In genomic region chr11:74429798-74430529, GRCm38 (mm10) we compare ENCODE assay signal across 22 mouse cellular contexts.
A peak's percentile ranks its signal among the peaks of the same experiment; 100 is the strongest.
DNase-seq lines count a peak whose midpoint lies in the region; ATAC-seq lines count a peak whose summit lies in the region.
"Had no signal": no experiment of that assay in that cellular context is flagged by ENCODE, and none has a peak within 500 bp of the region (broad histone marks: within the 10 kb centered on the region; RNA-seq: fewer than 3 reads in every experiment).

No protein-coding gene starts in this region.

- no peak overlapping the region for H3K9ac ChIP-seq in hindbrain, embryonic 13.5 days
- no peak overlapping the region for H3K9ac ChIP-seq in hindbrain, embryonic 16.5 days (ENCODE audit: low read depth, low read length)
- no peak overlapping the region for H3K9ac ChIP-seq in midbrain, embryonic 11.5 days (ENCODE audit: low read length)
- no peak overlapping the region for H3K9ac ChIP-seq in neural tube, embryonic 13.5 days
- H3K9ac ChIP-seq: embryonic facial prominence, embryonic 15.5 days; forebrain, embryonic 15.5 days; heart, embryonic 13.5 days had no signal

- DNase-seq in midbrain, embryonic 11.5 days (ENCODE audit: low spot score, missing footprints) = peak; percentile 87
- DNase-seq in midbrain, embryonic 10.5 days (ENCODE audit: low spot score) = no peak
- DNase-seq in neural tube, embryonic 10.5 days (ENCODE audit: extremely low spot score, low spot score) = no peak
- DNase-seq in cerebellum, postnatal 25 days = no peak
- DNase-seq: adrenal gland, postnatal 14 days; cerebellum, adult 2 months; cerebellum, postnatal 10 days; embryo, embryonic 11 days; gastrocnemius, postnatal 36 days; heart, postnatal 36 days had no signal

- no peaks in the 10 kb centered on the region for H3K27me3 ChIP-seq in hindbrain, embryonic 13.5 days
- H3K27me3 ChIP-seq in hindbrain, embryonic 16.5 days (replicated peaks; ENCODE audit: control insufficient read depth, insufficient read depth, low read length) = no peaks in the 10 kb centered on the region
- no peaks in the 10 kb centered on the region for H3K27me3 ChIP-seq in midbrain, embryonic 11.5 days (ENCODE audit: control insufficient read depth, insufficient read depth, low read length)
- H3K27me3 ChIP-seq in midbrain, embryonic 10.5 days (ENCODE audit: low read depth, poor library complexity, severe bottlenecking) = no peaks in the 10 kb centered on the region
- no peaks in the 10 kb centered on the region for H3K27me3 ChIP-seq in neural tube, embryonic 13.5 days
- H3K27me3 ChIP-seq: CH12.LX; embryonic facial prominence, embryonic 15.5 days; forebrain, embryonic 15.5 days; heart, embryonic 13.5 days; Patski had no signal

- H3K4me2 ChIP-seq in hindbrain, embryonic 13.5 days = no peak overlapping the region
- no peak overlapping the region for H3K4me2 ChIP-seq in hindbrain, embryonic 16.5 days (ENCODE audit: low read length)
- H3K4me2 ChIP-seq in midbrain, embryonic 11.5 days = no peak overlapping the region; the same call in 1 of the 2 replicates
- H3K4me2 ChIP-seq in neural tube, embryonic 13.5 days = no peak overlapping the region
- H3K4me2 ChIP-seq: embryonic facial prominence, embryonic 15.5 days; forebrain, embryonic 15.5 days; heart, embryonic 13.5 days had no signal

- H3K27ac ChIP-seq in hindbrain, embryonic 13.5 days = peak overlapping the region; percentile 23; the same call in 1 of the 2 replicates
- no peak overlapping the region for H3K27ac ChIP-seq in hindbrain, embryonic 16.5 days (ENCODE audit: low read depth, low read length)
- 0 out of 2 replicates have a peak overlapping the region, but pooled peaks have one; percentile 35 for H3K27ac ChIP-seq in midbrain, embryonic 11.5 days (ENCODE audit: low read depth, low read length)
- H3K27ac ChIP-seq in midbrain, embryonic 10.5 days (replicated peaks) = no peak overlapping the region
- peak overlapping the region; percentile 43 for H3K27ac ChIP-seq in neural tube, embryonic 13.5 days (replicated peaks)
- H3K27ac ChIP-seq: embryonic facial prominence, embryonic 15.5 days; forebrain, embryonic 10.5 days; forebrain, embryonic 15.5 days; heart, embryonic 13.5 days; hindbrain, postnatal 0 days had no signal

- ATAC-seq in hindbrain, embryonic 13.5 days (ENCODE audit: low FRiP score) = no peak
- ATAC-seq in hindbrain, embryonic 16.5 days = no peak
- peak; percentile 57 for ATAC-seq in midbrain, embryonic 11.5 days (ENCODE audit: low FRiP score)
- ATAC-seq in neural tube, embryonic 13.5 days (ENCODE audit: low read depth) = no peak
- ATAC-seq: activated CD4-positive, CD25-positive, alpha-beta regulatory T cell, adult 4 months; forebrain, embryonic 15.5 days; hindbrain, postnatal 0 days; Patski had no signal

- peaks cover 6% of the 10 kb centered on the region for H3K4me1 ChIP-seq in hindbrain, embryonic 13.5 days (replicated peaks)
- no peaks in the 10 kb centered on the region for H3K4me1 ChIP-seq in hindbrain, embryonic 16.5 days (ENCODE audit: control insufficient read depth, insufficient read depth, low read depth, low read length)
- H3K4me1 ChIP-seq in midbrain, embryonic 11.5 days (ENCODE audit: control insufficient read depth, insufficient read depth, low read length) = peaks cover 7% of the 10 kb centered on the region; the same call in 1 of the 2 replicates
- H3K4me1 ChIP-seq in midbrain, embryonic 10.5 days = peaks cover 20% of the 10 kb centered on the region
- H3K4me1 ChIP-seq in neural tube, embryonic 13.5 days (replicated peaks) = peaks cover 7% of the 10 kb centered on the region; the same call in 1 of the 2 replicates
- H3K4me1 ChIP-seq: embryonic facial prominence, embryonic 15.5 days; forebrain, embryonic 10.5 days had no signal

- no peaks in the 10 kb centered on the region for H3K36me3 ChIP-seq in hindbrain, embryonic 13.5 days
- H3K36me3 ChIP-seq in hindbrain, embryonic 16.5 days (ENCODE audit: control insufficient read depth, insufficient read depth, low read length) = no peaks in the 10 kb centered on the region
- no peaks in the 10 kb centered on the region for H3K36me3 ChIP-seq in midbrain, embryonic 11.5 days (ENCODE audit: control insufficient read depth, insufficient read depth, low read length)
- no peaks in the 10 kb centered on the region for H3K36me3 ChIP-seq in midbrain, embryonic 10.5 days
- H3K36me3 ChIP-seq in neural tube, embryonic 13.5 days = no peaks in the 10 kb centered on the region; the same call in 1 of the 2 replicates
- H3K36me3 ChIP-seq: embryonic facial prominence, embryonic 15.5 days; forebrain, embryonic 10.5 days; forebrain, embryonic 15.5 days; heart, embryonic 13.5 days had no signal

- WGBS in hindbrain, embryonic 13.5 days = 51% methylated on average over 11 of the region's 11 CpGs
- WGBS in hindbrain, embryonic 16.5 days = 47% methylated on average over 11 of the region's 11 CpGs
- 24% methylated on average over 11 of the region's 11 CpGs for WGBS in midbrain, embryonic 11.5 days
- 44% methylated on average over 11 of the region's 11 CpGs for WGBS in midbrain, embryonic 10.5 days
- WGBS in neural tube, embryonic 13.5 days = 29% methylated on average over 11 of the region's 11 CpGs

- no peaks in the 10 kb centered on the region for H3K9me3 ChIP-seq in hindbrain, embryonic 13.5 days
- no peaks in the 10 kb centered on the region for H3K9me3 ChIP-seq in hindbrain, embryonic 16.5 days (ENCODE audit: control insufficient read depth, low read length)
- H3K9me3 ChIP-seq in midbrain, embryonic 11.5 days (ENCODE audit: control insufficient read depth, low read length) = no peaks in the 10 kb centered on the region
- H3K9me3 ChIP-seq in midbrain, embryonic 10.5 days (replicated peaks) = no peaks in the 10 kb centered on the region
- no peaks in the 10 kb centered on the region for H3K9me3 ChIP-seq in neural tube, embryonic 13.5 days
- H3K9me3 ChIP-seq: embryonic facial prominence, embryonic 15.5 days; forebrain, embryonic 10.5 days; forebrain, embryonic 15.5 days; heart, embryonic 13.5 days had no signal

- H3K4me3 ChIP-seq in hindbrain, embryonic 13.5 days = no peak overlapping the region
- no peak overlapping the region for H3K4me3 ChIP-seq in hindbrain, embryonic 16.5 days (ENCODE audit: low read length)
- no peak overlapping the region for H3K4me3 ChIP-seq in midbrain, embryonic 11.5 days (ENCODE audit: low read depth, low read length)
- no peak overlapping the region for H3K4me3 ChIP-seq in midbrain, embryonic 10.5 days
- H3K4me3 ChIP-seq in neural tube, embryonic 13.5 days = no peak overlapping the region
- H3K4me3 ChIP-seq: embryonic facial prominence, embryonic 15.5 days; erythroblast, embryonic 14.5 days; forebrain, embryonic 10.5 days; forebrain, embryonic 15.5 days; heart, embryonic 13.5 days had no signal

Comparison
In these comparisons a context has a peak if more than half of its experiments do, and no peak if none do; other contexts are left out.
1. H3K27ac ChIP-seq: peak in hindbrain, embryonic 13.5 days (single experiment), midbrain, embryonic 11.5 days (single experiment) and neural tube, embryonic 13.5 days (single experiment); none in hindbrain, embryonic 16.5 days (single experiment) and midbrain, embryonic 10.5 days (single experiment).